Mouse (Mus musculus) stomach, embryonic 15.5 days (tissue): Measurements from ENCODE around the gene Pias3. TPM values are rescaled to one million over a fixed set of nuclear protein-coding genes. Genes with fewer than 3 reads are reported as not detected.

ENCODE experiments used
- ATAC-seq: fragments of 200-750 bp; cut with Nextera tagmentation; 2 replicates; pipeline ENCODE4 v1.8.0; 2017; ENCODE audit warnings: low read depth, moderate number of reproducible peaks, moderate TSS enrichment; ENCODE audit not compliant: insufficient read depth, low FRiP score
- H3K27ac ChIP-seq: fragments of 300-500 bp; sonication (generic); 2 replicates; pipeline ENCODE4 v1.5.1; 2015; ENCODE audit warnings: mild to moderate bottlenecking, inconsistent platforms
- H3K27me3 ChIP-seq: fragments of 300-500 bp; sonication (generic); replicated peaks from 2 replicates; pipeline ENCODE4 v1.6.1; 2015; ENCODE audit warnings: inconsistent platforms
- H3K36me3 ChIP-seq: fragments of 300-500 bp; sonication (generic); 2 replicates; pipeline ENCODE4 v1.6.1; 2015; ENCODE audit warnings: inconsistent platforms
- H3K4me1 ChIP-seq: fragments of 300-500 bp; sonication (generic); 2 replicates; pipeline ENCODE4 v1.6.1; 2015; ENCODE audit warnings: inconsistent platforms
- H3K4me2 ChIP-seq: fragments of 300-500 bp; sonication (generic); 2 replicates; pipeline ENCODE4 v1.6.1; 2015; ENCODE audit warnings: mild to moderate bottlenecking, inconsistent platforms
- H3K4me3 ChIP-seq: fragments of 300-500 bp; sonication (generic); replicated peaks from 2 replicates; pipeline ENCODE4 v1.5.1; 2015; ENCODE audit warnings: inconsistent platforms
- H3K9ac ChIP-seq: fragments of 300-500 bp; sonication (generic); 2 replicates; pipeline ENCODE4 v1.6.1; 2015; ENCODE audit warnings: inconsistent platforms
- H3K9me3 ChIP-seq: fragments of 300-500 bp; sonication (generic); 2 replicates; pipeline ENCODE4 v1.6.1; 2016; ENCODE audit warnings: inconsistent platforms
- WGBS: fragments of 180-500 bp; shearing (Covaris S2); methylation state at CpG from one replicate; pipeline ENCODE4 v1.1.7; 2015; 5-methylcytosine and 5-hydroxymethylcytosine counted together
- polyA plus RNA-seq: library from polyadenylated mRNA; unstranded; fragments of >200 nt; fragmentation: Nextera tagmentation; extraction: Ambion mirVana; gene quantifications from 2 replicates; pipeline ENCODE4 v1.2.1, GENCODE M21; 2015

Pias3 gene
- polyA plus RNA-seq, 1 experiment from 2014 or later, result 49.3 TPM

- Histone ChIP-seq H3K4me1 (no peaks in the 10 kb centered on the region), H3K4me3 (no peak overlapping the region), H3K27me3 (no peaks in the 10 kb centered on the region), H3K27ac (no peak overlapping the region), H3K9me3 (no peaks in the 10 kb centered on the region), H3K9ac (no peak overlapping the region), H3K36me3 (no peaks in the 10 kb centered on the region), H3K4me2 (no peak overlapping the region)
- ATAC-seq, result no peak
- WGBS, result 56% methylated on average over 3 of the region's 3 CpGs
These were observed 5.9 kb upstream of the Pias3 start for GRCm38 (mm10) chr3:96690298-96690697.

- H3K4me2 ChIP-seq, result no peak overlapping the region
- ATAC-seq, result no peak
These were observed 3.7 kb upstream of the Pias3 start for GRCm38 (mm10) chr3:96692506-96692905.

GRCm38 (mm10) chr3:96693579-96693978, 2.6 kb upstream of the Pias3 start:
- no peaks in the 10 kb centered on the region for H3K36me3 ChIP-seq
- H3K4me2 ChIP-seq, result no peak overlapping the region
- H3K9me3 ChIP-seq, result no peaks in the 10 kb centered on the region
- 76% methylated on average over 1 of the region's 1 CpGs for WGBS
- H3K27ac ChIP-seq, result no peak overlapping the region
- ATAC-seq, result no peak
- H3K4me1 ChIP-seq, result peaks cover 17% of the 10 kb centered on the region
- no peaks in the 10 kb centered on the region for H3K27me3 ChIP-seq
- H3K4me3 ChIP-seq, result no peak overlapping the region
- H3K9ac ChIP-seq, result no peak overlapping the region

More at GRCm38 (mm10) chr3:96692506-96692905, 3.7 kb upstream of the Pias3 start:
- no peak overlapping the region for H3K4me3 ChIP-seq
- WGBS, result 17% methylated on average over 3 of the region's 3 CpGs
- H3K9ac ChIP-seq, result no peak overlapping the region
- H3K27me3 ChIP-seq, result no peaks in the 10 kb centered on the region
- 0 out of 2 replicates have a peak overlapping the region, but pooled peaks have one; percentile 11 for H3K27ac ChIP-seq
- no peaks in the 10 kb centered on the region for H3K9me3 ChIP-seq
- H3K36me3 ChIP-seq, result no peaks in the 10 kb centered on the region
- H3K4me1 ChIP-seq, result peaks cover 9% of the 10 kb centered on the region

GRCm38 (mm10) chr3:96696766-96697732, 865 bp downstream of the Pias3 start:
- no peaks in the 10 kb centered on the region for H3K27me3 ChIP-seq
- peak; percentile 91 for ATAC-seq
- peak overlapping the region; percentile 87 for H3K4me2 ChIP-seq
- peaks cover 21% of the 10 kb centered on the region for H3K4me1 ChIP-seq
- WGBS, result 0% methylated on average over 67 of the region's 85 CpGs
- H3K9ac ChIP-seq, result peak overlapping the region; percentile 72
- H3K27ac ChIP-seq, result peak overlapping the region; percentile 95
- H3K36me3 ChIP-seq, result peaks cover 20% of the 10 kb centered on the region
- no peaks in the 10 kb centered on the region for H3K9me3 ChIP-seq
- peak overlapping the region; percentile 87 for H3K4me3 ChIP-seq

- Histone ChIP-seq H3K9ac (no peak overlapping the region; the same call in 1 of the 2 replicates), H3K4me1 (peaks cover 21% of the 10 kb centered on the region), H3K27me3 (no peaks in the 10 kb centered on the region), H3K4me2 (no peak overlapping the region), H3K36me3 (peaks cover 36% of the 10 kb centered on the region), H3K4me3 (no peak overlapping the region), H3K9me3 (no peaks in the 10 kb centered on the region), H3K27ac (no peak overlapping the region)
- WGBS, result 53% methylated on average over 19 of the region's 19 CpGs
- no peak for ATAC-seq
These were observed 3.0 kb downstream of the Pias3 start for GRCm38 (mm10) chr3:96698993-96699690.

- Histone ChIP-seq H3K4me2 (no peak overlapping the region), H3K9ac (no peak overlapping the region), H3K36me3 (peaks cover 46% of the 10 kb centered on the region), H3K27ac (no peak overlapping the region), H3K9me3 (no peaks in the 10 kb centered on the region), H3K27me3 (no peaks in the 10 kb centered on the region), H3K4me3 (no peak overlapping the region), H3K4me1 (peaks cover 21% of the 10 kb centered on the region)
- ATAC-seq, result no peak
- 60% methylated on average over 7 of the region's 7 CpGs for WGBS
These were observed 4.2 kb downstream of the Pias3 start for GRCm38 (mm10) chr3:96700376-96700775.

- no peak overlapping the region for H3K9ac ChIP-seq
- H3K27me3 ChIP-seq, result no peaks in the 10 kb centered on the region
- H3K4me3 ChIP-seq, result no peak overlapping the region
- H3K36me3 ChIP-seq, result peaks cover 46% of the 10 kb centered on the region
- no peaks in the 10 kb centered on the region for H3K9me3 ChIP-seq
- H3K4me1 ChIP-seq, result peaks cover 17% of the 10 kb centered on the region
- no peak overlapping the region for H3K27ac ChIP-seq
- WGBS, result 84% methylated on average over 4 of the region's 4 CpGs
- no peak overlapping the region for H3K4me2 ChIP-seq
- no peak for ATAC-seq
These were observed 4.8 kb downstream of the Pias3 start for GRCm38 (mm10) chr3:96701003-96701402.

- Histone ChIP-seq H3K4me3 (no peak overlapping the region), H3K9me3 (no peaks in the 10 kb centered on the region), H3K36me3 (peaks cover 49% of the 10 kb centered on the region), H3K9ac (no peak overlapping the region), H3K27ac (no peak overlapping the region), H3K27me3 (no peaks in the 10 kb centered on the region), H3K4me2 (no peak overlapping the region), H3K4me1 (0 out of 2 replicates have a peak, but pooled peaks cover 10% of the 10 kb centered on the region)
- ATAC-seq, result no peak
- 69% methylated on average over 11 of the region's 11 CpGs for WGBS
These were observed 8.6 kb downstream of the Pias3 start for GRCm38 (mm10) chr3:96704778-96705177.

GRCm38 (mm10) chr3:96706217-96706616, 10.0 kb downstream of the Pias3 start:
- no peaks in the 10 kb centered on the region for H3K27me3 ChIP-seq
- no peak overlapping the region for H3K9ac ChIP-seq
- H3K4me1 ChIP-seq, result 0 out of 2 replicates have a peak, but pooled peaks cover 10% of the 10 kb centered on the region
- 87% methylated on average over 11 of the region's 11 CpGs for WGBS
- no peak overlapping the region for H3K4me3 ChIP-seq
- H3K9me3 ChIP-seq, result no peaks in the 10 kb centered on the region
- no peak overlapping the region for H3K4me2 ChIP-seq
- ATAC-seq, result no peak
- no peak overlapping the region for H3K27ac ChIP-seq
- peaks cover 44% of the 10 kb centered on the region for H3K36me3 ChIP-seq

- Histone ChIP-seq H3K4me3 (no peak overlapping the region), H3K36me3 (peaks cover 44% of the 10 kb centered on the region), H3K27ac (no peak overlapping the region), H3K9me3 (no peaks in the 10 kb centered on the region), H3K4me2 (no peak overlapping the region), H3K9ac (no peak overlapping the region), H3K27me3 (no peaks in the 10 kb centered on the region), H3K4me1 (0 out of 2 replicates have a peak, but pooled peaks cover 10% of the 10 kb centered on the region)
- no peak for ATAC-seq
- WGBS, result 58% methylated on average over 7 of the region's 7 CpGs
These were observed 10.8 kb downstream of the Pias3 start for GRCm38 (mm10) chr3:96706984-96707383.

GRCm38 (mm10) chr3:96707903-96708683, 11.9 kb downstream of the Pias3 start, which contains the start of gene Nudt17:
Nudt17 (minus strand) TSS chr3:96708562.
- Histone ChIP-seq H3K9ac (peak within 1 kb of the TSS; percentile 71), H3K9me3 (no peaks in the 10 kb centered on the region), H3K4me2 (peak within 1 kb of the TSS; percentile 98), H3K4me1 (0 out of 2 replicates have a peak, but pooled peaks cover 10% of the 10 kb centered on the region), H3K27me3 (no peaks in the 10 kb centered on the region), H3K4me3 (peak within 1 kb of the TSS; percentile 52), H3K27ac (no peak within 1 kb of the TSS), H3K36me3 (peaks cover 48% of the 10 kb centered on the region)
- peak; percentile 73; the same call in 1 of the 2 replicates for ATAC-seq
- 5% methylated on average over 42 of the region's 42 CpGs for whole genome bisulfite sequencing
